Mouse (Mus musculus) ES-Bruce4 (cell line): ENCODE data around the gene Vwa8. TPM values are rescaled to one million over a fixed set of nuclear protein-coding genes. Genes with fewer than 3 reads are reported as not detected.

Experiments
- H3K27ac ChIP-seq: 2 replicates; pipeline ENCODE4 v1.5.1; 2012; ENCODE audit warnings: low read length, inconsistent platforms; ENCODE audit not compliant: insufficient read depth
- H3K27me3 ChIP-seq: 2 replicates; pipeline ENCODE4 v1.6.1; 2012; ENCODE audit warnings: mild to moderate bottlenecking, low read length, inconsistent platforms; ENCODE audit not compliant: control insufficient read depth, poor library complexity, insufficient read depth, severe bottlenecking
- H3K36me3 ChIP-seq: 2 replicates; pipeline ENCODE4 v1.6.1; 2012; ENCODE audit warnings: inconsistent platforms, mild to moderate bottlenecking, low read length, moderate library complexity; ENCODE audit not compliant: control insufficient read depth, poor library complexity, insufficient read depth, severe bottlenecking
- H3K4me1 ChIP-seq: one replicate; pipeline ENCODE4 v1.8.1; 2011; ENCODE audit warnings: low read length; ENCODE audit not compliant: control insufficient read depth, insufficient read depth
- H3K4me3 ChIP-seq: 2 replicates; pipeline ENCODE4 v1.5.1; 2011; ENCODE audit warnings: low read depth, mild to moderate bottlenecking, low read length
- H3K9ac ChIP-seq: 2 replicates; pipeline ENCODE4 v1.6.1; 2012; ENCODE audit warnings: low read depth, mild to moderate bottlenecking, inconsistent platforms; ENCODE audit not compliant: poor library complexity, severe bottlenecking
- H3K9me3 ChIP-seq: replicated peaks from 2 replicates; pipeline ENCODE4 v1.6.1; 2012; ENCODE audit warnings: mild to moderate bottlenecking, low read length, inconsistent platforms; ENCODE audit not compliant: control insufficient read depth, poor library complexity, insufficient read depth, severe bottlenecking
- CTCF ChIP-seq: IDR thresholded peaks from one replicate; pipeline ENCODE4 v1.8.1; 2011; ENCODE audit warnings: low read depth, low read length
- EP300 ChIP-seq: IDR thresholded peaks from 2 replicates; pipeline ENCODE4 v1.6.1; 2011; ENCODE audit warnings: low read depth, low read length; ENCODE audit not compliant: insufficient read depth
- POLR2A ChIP-seq: IDR thresholded peaks from one replicate; pipeline ENCODE4 v1.8.1; 2011; ENCODE audit warnings: low read length; ENCODE audit not compliant: insufficient read depth
- polyA plus RNA-seq: library from polyadenylated mRNA; stranded (reverse); fragments of >200 nt; gene quantifications from 2 replicates; pipeline ENCODE4 v1.2.4, GENCODE M21; 2011; ENCODE audit warnings: low read depth; ENCODE audit not compliant: missing spikeins, insufficient read depth, insufficient read length

The Vwa8 gene
- polyA plus RNA-seq, 1 experiment, result 13.1 TPM

DNA sequence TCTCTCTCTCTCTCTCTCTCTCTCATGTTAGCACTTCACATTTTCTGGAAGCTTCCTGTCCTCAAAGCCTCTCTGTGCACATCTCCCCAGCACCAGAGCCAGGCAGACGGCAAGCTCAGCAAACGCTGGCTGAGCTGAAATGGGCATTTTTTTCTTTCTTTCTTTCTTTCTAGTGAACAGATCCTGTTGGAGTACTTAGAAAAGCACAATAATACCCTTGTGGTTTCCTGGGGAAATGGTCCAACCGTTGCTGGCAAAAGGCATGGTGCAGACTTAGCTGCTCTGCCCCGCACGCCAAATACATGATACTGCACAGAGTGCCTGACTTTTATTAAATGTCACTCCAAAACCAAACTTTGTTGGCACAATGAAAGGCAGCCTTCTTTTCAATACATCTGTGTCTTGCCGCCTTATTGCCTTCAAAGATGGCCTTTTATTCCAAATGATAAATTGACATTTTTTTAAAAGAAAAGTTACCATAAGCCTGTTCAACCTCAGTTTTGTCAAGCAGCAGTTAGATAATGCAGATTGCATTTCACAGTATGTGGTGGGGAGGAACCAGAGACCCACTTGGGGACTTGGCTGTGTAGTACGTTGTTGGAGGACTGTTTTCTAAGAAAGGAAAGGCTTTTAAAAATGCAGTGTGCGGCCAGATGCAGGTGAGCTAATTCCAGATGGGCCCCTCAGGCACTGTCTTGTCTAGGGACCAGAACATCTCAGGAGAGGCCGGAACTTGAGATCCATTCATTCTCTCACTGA is 351.5 kb downstream of the Vwa8 start:
- Histone ChIP-seq H3K9ac (no peak overlapping the region), H3K9me3 (no peaks in the 10 kb centered on the region), H3K4me3 (no peak overlapping the region), H3K27me3 (no peaks in the 10 kb centered on the region), H3K36me3 (no peaks in the 10 kb centered on the region), H3K27ac (no peak overlapping the region), H3K4me1 (peaks cover 2% of the 10 kb centered on the region)
- no peak for TF ChIP-seq CTCF
- TF ChIP-seq EP300, result no peak
- TF ChIP-seq POLR2A, result no peak

GRCm38 (mm10) chr14:79200892-79201285 is 352.0 kb downstream of the Vwa8 start:
- no peak overlapping the region for H3K27ac ChIP-seq
- H3K27me3 ChIP-seq, result no peaks in the 10 kb centered on the region
- TF ChIP-seq EP300 (no peak), CTCF (no peak), POLR2A (no peak)
- H3K36me3 ChIP-seq, result no peaks in the 10 kb centered on the region
- H3K4me3 ChIP-seq, result no peak overlapping the region
- H3K4me1 ChIP-seq, result peaks cover 2% of the 10 kb centered on the region
- H3K9me3 ChIP-seq, result no peaks in the 10 kb centered on the region
- no peak overlapping the region for H3K9ac ChIP-seq

GRCm38 (mm10) chr14:79202722-79203362 is 354.0 kb downstream of the Vwa8 start:
- Histone ChIP-seq H3K27me3 (no peaks in the 10 kb centered on the region), H3K9ac (no peak overlapping the region), H3K27ac (no peak overlapping the region), H3K36me3 (no peaks in the 10 kb centered on the region), H3K4me1 (peaks cover 2% of the 10 kb centered on the region), H3K9me3 (no peaks in the 10 kb centered on the region), H3K4me3 (no peak overlapping the region)
- no peak for TF ChIP-seq CTCF
- no peak for TF ChIP-seq POLR2A
- TF ChIP-seq EP300, result no peak

DNA sequence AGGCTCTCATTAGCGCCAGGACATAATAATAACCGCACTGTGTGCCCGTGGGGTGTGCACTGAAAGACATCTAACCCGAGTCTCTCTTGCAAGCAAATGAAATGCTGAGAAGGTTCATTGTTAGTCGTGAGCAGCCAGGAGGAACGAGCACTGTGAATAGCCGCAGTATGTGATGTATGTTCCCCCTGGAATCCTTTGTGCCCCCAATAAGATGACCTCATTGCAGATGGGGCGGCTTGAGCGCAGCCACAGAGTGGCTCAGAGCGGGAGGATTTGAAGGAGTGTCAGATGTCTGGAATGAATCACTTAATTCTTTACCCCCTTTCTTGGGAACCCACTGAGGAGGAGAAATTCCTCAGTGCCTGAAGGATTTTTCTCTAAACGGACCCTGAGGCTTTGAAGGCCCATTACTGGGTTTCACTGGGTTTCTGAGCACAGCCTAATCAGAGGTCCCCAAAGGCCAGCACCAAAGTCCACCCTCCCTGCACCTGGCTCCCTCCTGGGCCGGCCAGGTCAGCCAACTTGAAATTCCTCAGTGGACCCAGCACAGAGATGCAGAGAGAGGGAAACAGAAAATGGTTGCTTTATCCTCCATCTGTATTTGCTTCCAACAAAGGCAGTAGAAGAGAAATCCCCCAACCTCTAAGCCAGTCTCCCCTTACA is 354.8 kb downstream of the Vwa8 start:
- TF ChIP-seq EP300 (no peak), POLR2A (no peak), CTCF (no peak)
- Histone ChIP-seq H3K36me3 (no peaks in the 10 kb centered on the region), H3K27ac (no peak overlapping the region), H3K9ac (no peak overlapping the region), H3K4me1 (peaks cover 2% of the 10 kb centered on the region), H3K27me3 (no peaks in the 10 kb centered on the region), H3K4me3 (no peak overlapping the region), H3K9me3 (no peaks in the 10 kb centered on the region)

- no peak for TF ChIP-seq POLR2A
- no peak for TF ChIP-seq CTCF
- no peak for TF ChIP-seq EP300
Measured at GRCm38 (mm10) chr14:79204866-79205265, 356.0 kb downstream of the Vwa8 start.

DNA sequence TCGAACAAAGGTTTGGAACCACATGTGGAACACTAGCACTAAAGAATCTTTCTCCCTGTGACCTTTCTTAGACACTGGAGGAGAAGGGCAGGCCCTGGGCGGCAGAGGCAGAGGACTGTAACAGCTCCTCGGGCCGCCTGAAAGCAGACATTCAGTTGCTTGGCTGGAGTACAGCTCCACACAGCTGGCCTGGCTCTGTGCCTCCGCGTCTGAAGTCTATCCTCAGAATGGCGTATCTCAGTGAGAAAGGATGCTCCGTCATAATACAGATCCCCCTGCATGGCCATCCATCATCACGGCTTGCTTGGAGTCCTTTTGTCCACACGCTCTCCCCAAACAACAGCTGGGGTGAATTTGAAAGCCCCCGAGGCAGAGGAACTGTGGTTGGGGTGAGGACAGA is 357.4 kb downstream of the Vwa8 start:
- Histone ChIP-seq H3K4me3 (no peak overlapping the region), H3K27ac (no peak overlapping the region), H3K9ac (no peak overlapping the region), H3K4me1 (no peaks in the 10 kb centered on the region), H3K36me3 (no peaks in the 10 kb centered on the region), H3K9me3 (no peaks in the 10 kb centered on the region), H3K27me3 (no peaks in the 10 kb centered on the region)
- TF ChIP-seq CTCF (no peak), EP300 (no peak), POLR2A (no peak)

More at GRCm38 (mm10) chr14:79204866-79205265, 356.0 kb downstream of the Vwa8 start:
- Histone ChIP-seq H3K9me3 (no peaks in the 10 kb centered on the region), H3K27ac (no peak overlapping the region), H3K4me3 (no peak overlapping the region), H3K9ac (no peak overlapping the region), H3K36me3 (no peaks in the 10 kb centered on the region), H3K4me1 (peaks cover 2% of the 10 kb centered on the region), H3K27me3 (no peaks in the 10 kb centered on the region)
